Mouse (Mus musculus) brain, adult 10 weeks (tissue): ENCODE data around the gene 1810049J17Rik. TPM values are rescaled to one million over a fixed set of nuclear protein-coding genes. Genes with fewer than 3 reads are reported as not detected.

ENCODE experiments used
- polyA plus RNA-seq: library from polyadenylated mRNA; stranded (reverse); fragments of 350-450 nt; fragmentation: Illumina TruSeq; extraction: RNeasy Lipid Tissue Mini Kit (QIAGEN cat#74804); gene quantifications from one replicate; pipeline ENCODE4 v1.2.3, GENCODE M21; 2015; ENCODE audit warnings: low read depth, low replicate concordance

The 1810049J17Rik gene
- not detected for polyA plus RNA-seq

GRCm38 (mm10) chr15:12321788-12322621, at the start of gene 1810049J17Rik:
Gene 1810049J17Rik, minus strand, starts transcription at chr15:12321899.

GRCm38 (mm10) chr15:12321091-12321787, 460 bp downstream of the 1810049J17Rik start, which contains the start of gene Golph3:
Gene Golph3, plus strand, starts transcription at chr15:12321450.

Other genes starting within 250 kb of the 1810049J17Rik start
- gene Zfr, start 204.1 kb downstream of the 1810049J17Rik start, polyA plus RNA-seq: 235 TPM
- 21.7 TPM for gene Mtmr12, start 116.9 kb downstream of the 1810049J17Rik start, polyA plus RNA-seq
- gene Golph3, start 449 bp downstream of the 1810049J17Rik start, polyA plus RNA-seq: 88.6 TPM